Mouse (Mus musculus) heart, adult 2 months (tissue): Measurements from ENCODE around the gene Cacna1d. TPM values are rescaled to one million over a fixed set of nuclear protein-coding genes. Genes with fewer than 3 reads are reported as not detected.

Experiments used
- DNase-seq, 2 experiments: peaks; one replicate each; pipeline ENCODE4 v3.0.0; 2021
- H3K27ac ChIP-seq: fragments of 200-600 bp; 2 replicates; pipeline ENCODE4 v1.8.1; 2022
- H3K27me3 ChIP-seq: fragments of 200-500 bp; 2 replicates; pipeline ENCODE4 v1.6.1; 2012; ENCODE audit warnings: mild to moderate bottlenecking, low read length, inconsistent platforms, mixed read lengths; ENCODE audit not compliant: control insufficient read depth, insufficient read depth
- H3K36me3 ChIP-seq: fragments of 200-500 bp; 2 replicates; pipeline ENCODE4 v1.6.1; 2012; ENCODE audit warnings: low read length, inconsistent platforms; ENCODE audit not compliant: control insufficient read depth, insufficient read depth
- H3K4me1 ChIP-seq: fragments of 200-500 bp; 2 replicates; pipeline ENCODE4 v1.6.1; 2011; ENCODE audit warnings: low read length; ENCODE audit not compliant: control insufficient read depth, insufficient read depth
- H3K4me3 ChIP-seq: fragments of 200-600 bp; 2 replicates; pipeline ENCODE4 v1.8.1; 2022
- H3K79me2 ChIP-seq: fragments of 200-500 bp; replicated peaks from 2 replicates; pipeline ENCODE4 v1.6.1; 2012; ENCODE audit warnings: mild to moderate bottlenecking, inconsistent platforms, low read length, moderate library complexity, mixed read lengths; ENCODE audit not compliant: control insufficient read depth, insufficient read depth
- H3K9ac ChIP-seq: fragments of 200-500 bp; 2 replicates; pipeline ENCODE4 v1.6.1; 2012; ENCODE audit warnings: low read depth, mild to moderate bottlenecking, control low read depth, inconsistent platforms, low read length, mixed read lengths
- CTCF ChIP-seq: fragments of 200-600 bp; IDR thresholded peaks from 2 replicates; pipeline ENCODE4 v1.8.1; 2022; ENCODE audit warnings: antibody characterized with exemption, mild to moderate bottlenecking, moderate library complexity
- EP300 ChIP-seq: fragments of 200-500 bp; IDR thresholded peaks from 2 replicates; pipeline ENCODE4 v1.6.1; 2011; ENCODE audit warnings: low read depth, low read length, control low read depth; ENCODE audit not compliant: insufficient read depth
- POLR2A ChIP-seq: fragments of 200-500 bp; IDR thresholded peaks from 2 replicates; pipeline ENCODE4 v1.6.1; 2011; ENCODE audit warnings: mild to moderate bottlenecking, low read depth, low read length, control low read depth; ENCODE audit not compliant: insufficient read depth
- WGBS: fragments of 180-500 bp; shearing (Covaris S2); methylation state at CpG from one replicate; pipeline ENCODE4 v1.1.7; 2018; 5-methylcytosine and 5-hydroxymethylcytosine counted together
- intact Hi-C: fragments of 180-260 bp; cut with DNase I; formaldehyde crosslinking; loops from one replicate; pipeline ENCODE4 v1.15.1; 2025
- polyA plus RNA-seq: library from polyadenylated mRNA; depleted of rRNA; stranded (reverse); fragments of >200 nt; gene quantifications from 2 replicates; pipeline ENCODE4 v1.2.3, GENCODE M21; 2012
- total RNA-seq, 2 experiments: library from RNA; stranded (reverse); gene quantifications; 2 replicates each; pipeline ENCODE4 v1.2.3; 2021

The Cacna1d gene
- total and polyA plus RNA-seq, 3 experiments: 1.3 to 3.0 (median 2.1) TPM

- intact Hi-C loops: no loop called here
- Histone ChIP-seq H3K27me3 (no peaks in the 10 kb centered on the region), H3K4me3 (no peak overlapping the region), H3K27ac (no peak overlapping the region), H3K79me2 (no peaks in the 10 kb centered on the region), H3K9ac (no peak overlapping the region), H3K4me1 (peaks cover 2% of the 10 kb centered on the region), H3K36me3 (no peaks in the 10 kb centered on the region)
- no peak for TF ChIP-seq POLR2A
- no peak for TF ChIP-seq CTCF
- no peak for TF ChIP-seq EP300
- WGBS: 73% methylated on average over 7 of the region's 7 CpGs
- peak; percentile 26 to 53 for DNase-seq
Observed at GRCm38 (mm10) chr14:30043356-30043940, 447.8 kb downstream of the Cacna1d start.

DNA sequence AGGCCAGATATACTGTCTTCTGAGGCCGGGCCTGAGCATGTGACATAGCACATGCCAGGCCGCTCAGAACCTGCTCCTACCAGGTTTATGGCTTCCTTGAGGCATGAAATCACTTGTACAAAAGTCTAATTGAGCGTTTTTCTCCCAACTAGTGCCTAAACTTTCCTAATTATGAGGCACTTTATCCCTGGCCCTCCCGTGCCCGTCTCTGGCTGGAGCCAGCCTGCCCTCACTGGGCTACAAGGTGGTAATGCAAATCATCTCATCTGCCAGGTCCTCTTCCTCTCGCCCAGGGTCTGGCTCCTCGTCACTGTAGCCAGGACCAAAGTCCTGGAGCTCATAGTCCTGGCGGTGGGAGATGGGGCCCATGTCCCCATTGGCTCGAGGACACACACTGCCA lies 449.4 kb downstream of the Cacna1d start:
- no peaks in the 10 kb centered on the region for H3K79me2 ChIP-seq
- no peak overlapping the region for H3K4me3 ChIP-seq
- H3K9ac ChIP-seq: no peak overlapping the region
- H3K27ac ChIP-seq: no peak overlapping the region
- no peak for DNase-seq
- intact Hi-C loops: no loop called here
- H3K27me3 ChIP-seq: no peaks in the 10 kb centered on the region
- WGBS: 89% methylated on average over 9 of the region's 9 CpGs
- H3K36me3 ChIP-seq: no peaks in the 10 kb centered on the region
- TF ChIP-seq POLR2A (no peak), CTCF (no peak), EP300 (no peak)
- peaks cover 2% of the 10 kb centered on the region for H3K4me1 ChIP-seq

GRCm38 (mm10) chr14:30039413-30039812 lies 451.8 kb downstream of the Cacna1d start:
- Histone ChIP-seq H3K36me3 (no peaks in the 10 kb centered on the region), H3K9ac (no peak overlapping the region), H3K4me1 (peaks cover 2% of the 10 kb centered on the region; the same call in 1 of the 2 replicates), H3K27ac (no peak overlapping the region), H3K79me2 (no peaks in the 10 kb centered on the region), H3K4me3 (no peak overlapping the region), H3K27me3 (no peaks in the 10 kb centered on the region)
- WGBS: 81% methylated on average over 4 of the region's 4 CpGs
- TF ChIP-seq POLR2A (no peak), EP300 (no peak), CTCF (no peak)
- intact Hi-C loops: no loop called here
- no peak for DNase-seq

- no peaks in the 10 kb centered on the region for H3K27me3 ChIP-seq
- WGBS: 89% methylated on average over 18 of the region's 18 CpGs
- H3K27ac ChIP-seq: no peak overlapping the region
- no peaks in the 10 kb centered on the region for H3K79me2 ChIP-seq
- no peaks in the 10 kb centered on the region for H3K4me1 ChIP-seq
- no peaks in the 10 kb centered on the region for H3K36me3 ChIP-seq
- no peak overlapping the region for H3K4me3 ChIP-seq
- no peak overlapping the region for H3K9ac ChIP-seq
- TF ChIP-seq POLR2A (no peak), CTCF (no peak), EP300 (no peak)
- intact Hi-C loops: no loop called here
- DNase-seq: no peak
Observed at GRCm38 (mm10) chr14:30038431-30038830, 452.8 kb downstream of the Cacna1d start.

- TF ChIP-seq POLR2A: no peak
- no peak for TF ChIP-seq EP300
- TF ChIP-seq CTCF: no peak
- H3K9ac ChIP-seq: no peak overlapping the region
- H3K79me2 ChIP-seq: no peaks in the 10 kb centered on the region
- H3K4me1 ChIP-seq: no peaks in the 10 kb centered on the region
- 64% methylated on average over 8 of the region's 8 CpGs for WGBS
- H3K4me3 ChIP-seq: no peak overlapping the region
- DNase-seq: no peak
- no peaks in the 10 kb centered on the region for H3K27me3 ChIP-seq
- no peaks in the 10 kb centered on the region for H3K36me3 ChIP-seq
- H3K27ac ChIP-seq: no peak overlapping the region
- intact Hi-C loops: no loop called here
Observed at GRCm38 (mm10) chr14:30033405-30033804, 457.9 kb downstream of the Cacna1d start.

DNA sequence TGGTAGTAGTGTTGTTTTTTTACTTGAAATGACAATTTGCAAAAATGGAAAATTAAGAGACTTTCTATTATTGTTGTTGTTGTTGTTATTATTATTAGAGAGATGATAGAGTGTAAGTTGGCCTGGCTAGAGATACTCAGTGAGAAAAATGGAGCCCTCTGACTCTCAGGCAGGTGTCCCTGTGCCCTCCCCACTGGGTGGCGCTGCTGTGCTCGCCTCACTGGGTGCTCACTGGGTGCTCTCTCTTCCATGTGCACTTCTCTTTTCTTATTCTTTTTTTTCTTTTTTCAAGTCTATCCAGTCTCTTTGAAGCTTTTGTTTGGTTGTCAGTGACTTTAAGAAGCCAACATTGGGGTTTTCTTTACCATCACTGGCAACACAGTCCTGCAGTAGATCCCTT lies 463.9 kb downstream of the Cacna1d start:
- H3K4me3 ChIP-seq: no peak overlapping the region
- intact Hi-C loops: no loop called here
- no peaks in the 10 kb centered on the region for H3K36me3 ChIP-seq
- no peak overlapping the region for H3K27ac ChIP-seq
- no peaks in the 10 kb centered on the region for H3K4me1 ChIP-seq
- no peaks in the 10 kb centered on the region for H3K27me3 ChIP-seq
- no peak overlapping the region for H3K9ac ChIP-seq
- no peak for TF ChIP-seq POLR2A
- no peak for TF ChIP-seq EP300
- peak; percentile 46 for TF ChIP-seq CTCF
- no peaks in the 10 kb centered on the region for H3K79me2 ChIP-seq
- 36% methylated on average over 2 of the region's 2 CpGs for WGBS
- DNase-seq: peak in 1 of 2 experiments; percentile 25
